Mouse (Mus musculus) olfactory bulb, adult 2 months (tissue): ENCODE measurements at regions not wholly inside any gene's neighbourhood (a gene's known extent, or its start where the extent isn't known, plus 50 kb on each side); places are given as distances from the start of the nearest gene placed in this dataset.
"Not testable (repeated sequence)": the region's sequence is repeated elsewhere in the genome, so short reads cannot be mapped to it uniquely, and the experiment has no call there.

Experiments
- H3K27ac ChIP-seq: fragments of 200-500 bp; 2 replicates; pipeline ENCODE4 v1.5.1; 2012; ENCODE audit warnings: low read depth, low read length; ENCODE audit not compliant: insufficient read depth
- H3K4me1 ChIP-seq: fragments of 200-500 bp; 2 replicates; pipeline ENCODE4 v1.6.1; 2012; ENCODE audit warnings: low read length; ENCODE audit not compliant: control insufficient read depth, insufficient read depth
- H3K4me3 ChIP-seq: fragments of 200-500 bp; 2 replicates; pipeline ENCODE4 v1.5.1; 2012; ENCODE audit warnings: mild to moderate bottlenecking, low read depth, low read length, moderate library complexity; ENCODE audit not compliant: insufficient read depth
- CTCF ChIP-seq: fragments of 200-500 bp; IDR thresholded peaks from 2 replicates; pipeline ENCODE4 v1.5.1; 2012; ENCODE audit warnings: low read depth, mild to moderate bottlenecking, low read length, moderate library complexity; ENCODE audit not compliant: insufficient read depth
- POLR2A ChIP-seq: fragments of 200-500 bp; IDR thresholded peaks from 2 replicates; pipeline ENCODE4 v1.6.1; 2012; ENCODE audit warnings: mild to moderate bottlenecking, low read depth, low read length, moderate library complexity; ENCODE audit not compliant: insufficient read depth
- WGBS: fragments of 180-500 bp; shearing (Covaris S2); methylation state at CpG from one replicate; pipeline ENCODE4 v1.1.7; 2018; 5-methylcytosine and 5-hydroxymethylcytosine counted together

DNA sequence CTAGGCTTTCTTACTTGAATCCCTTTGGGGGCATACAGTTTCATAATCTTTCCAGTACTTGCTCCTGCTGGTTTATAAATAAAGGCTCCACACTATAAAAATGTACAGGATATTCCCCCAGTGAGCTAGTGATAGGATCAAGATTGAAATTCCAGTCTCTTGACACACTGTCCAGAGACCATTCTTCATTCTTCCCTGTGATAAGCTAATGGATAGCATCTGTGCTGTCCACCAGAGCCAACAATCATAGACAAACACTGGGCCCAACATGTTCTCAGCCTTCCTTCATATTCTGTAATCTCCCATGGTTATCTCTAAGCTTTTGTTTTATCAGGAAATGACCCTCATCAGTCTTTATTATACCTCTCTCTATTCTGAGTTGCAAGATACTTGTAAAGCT lies 505.8 kb upstream of the Brinp1 start:
- no peak for TF ChIP-seq CTCF
- TF ChIP-seq POLR2A: no peak
- no peaks in the 10 kb centered on the region for H3K4me1 ChIP-seq
- no peak overlapping the region for H3K4me3 ChIP-seq
- no peak overlapping the region for H3K27ac ChIP-seq

DNA sequence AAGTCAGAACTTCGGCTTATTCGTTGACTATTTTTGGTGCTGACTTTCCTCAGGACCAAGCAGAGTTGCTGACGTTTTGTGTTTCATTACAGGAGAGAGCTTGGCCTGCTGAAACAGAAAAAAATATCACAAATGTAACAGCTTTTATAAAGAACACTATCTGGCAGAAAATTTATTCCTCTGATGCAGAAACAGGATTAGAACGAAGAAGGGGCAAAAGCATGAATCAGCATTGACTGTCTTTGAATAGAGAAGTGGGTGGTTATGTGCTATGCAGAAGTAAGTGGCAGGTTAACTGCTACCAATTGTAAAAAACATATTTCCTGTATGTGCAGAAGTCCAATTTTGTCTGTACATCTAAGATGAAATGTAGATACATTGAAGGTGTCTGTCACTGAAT lies 502.2 kb upstream of the Brinp1 start:
- no peaks in the 10 kb centered on the region for H3K4me1 ChIP-seq
- TF ChIP-seq POLR2A (no peak), CTCF (no peak)
- H3K27ac ChIP-seq: no peak overlapping the region
- WGBS: 69% methylated on average over 4 of the region's 4 CpGs
- no peak overlapping the region for H3K4me3 ChIP-seq

DNA sequence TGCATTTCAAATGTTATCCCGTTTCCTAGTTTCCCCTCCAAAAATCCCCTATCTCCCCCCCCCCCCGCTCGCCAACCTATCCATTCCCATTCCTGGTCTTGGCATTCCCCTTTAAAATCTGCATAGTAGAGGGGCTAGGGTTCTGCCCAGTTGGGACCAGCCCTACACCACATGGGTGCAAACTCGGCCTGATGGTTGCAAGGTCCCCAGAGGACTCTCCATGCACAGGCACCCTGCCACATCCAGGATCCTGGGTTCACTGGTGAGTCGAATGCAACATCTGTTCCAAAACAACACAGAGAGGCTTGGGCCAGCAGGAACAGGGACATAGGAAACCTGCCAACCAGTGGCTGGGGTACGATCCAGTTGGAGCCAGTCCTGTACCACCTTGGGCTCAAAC lies 492.0 kb upstream of the Brinp1 start:
- Histone ChIP-seq H3K4me1 (no peaks in the 10 kb centered on the region), H3K4me3 (no peak overlapping the region), H3K27ac (no peak overlapping the region)
- WGBS: 90% methylated on average over 6 of the region's 6 CpGs
- TF ChIP-seq CTCF (no peak), POLR2A (no peak)

DNA sequence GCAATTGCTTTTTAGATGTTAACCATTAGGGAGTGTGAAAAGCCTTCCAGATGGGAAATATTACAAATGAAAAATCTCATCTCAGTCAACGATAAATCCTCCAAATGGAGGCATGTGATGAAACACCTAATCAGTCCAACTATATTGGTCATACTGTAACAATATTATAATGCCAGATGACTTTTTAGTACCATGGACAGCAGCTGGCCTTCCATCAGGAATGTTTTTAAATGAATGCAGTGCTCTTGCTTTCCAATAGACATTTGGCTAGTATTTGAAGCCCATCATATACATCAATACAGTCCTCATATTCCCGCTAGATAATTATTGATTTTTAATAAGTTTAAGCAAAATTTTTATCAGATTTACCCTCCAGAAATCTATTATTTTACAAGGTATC lies 489.8 kb upstream of the Brinp1 start:
- WGBS: 93% methylated on average over 2 of the region's 2 CpGs
- Histone ChIP-seq H3K27ac (no peak overlapping the region), H3K4me3 (no peak overlapping the region), H3K4me1 (no peaks in the 10 kb centered on the region)
- TF ChIP-seq CTCF (no peak), POLR2A (no peak)

DNA sequence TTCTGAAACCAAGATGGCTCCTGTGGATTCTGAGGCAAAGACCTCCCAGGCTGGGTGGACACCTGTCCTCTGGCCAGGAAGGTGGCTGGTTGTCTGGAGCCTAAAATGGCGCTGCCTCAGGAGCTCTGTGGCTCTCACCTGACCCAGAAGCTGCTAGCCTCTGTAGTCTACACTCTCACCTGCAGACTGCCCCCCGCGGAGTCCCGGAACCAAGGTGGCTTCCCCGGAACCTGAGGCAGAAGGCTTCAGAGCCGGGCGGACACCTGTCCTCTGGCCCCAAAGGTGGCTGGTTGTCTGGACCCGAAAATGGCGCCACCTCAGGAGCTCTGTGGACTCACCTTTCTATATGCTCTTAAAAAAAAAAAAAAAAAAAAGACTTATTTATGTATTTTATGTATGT lies 481.2 kb upstream of the Brinp1 start:
- Histone ChIP-seq H3K4me1 (no peaks in the 10 kb centered on the region), H3K4me3 (no peak overlapping the region), H3K27ac (no peak overlapping the region)
- WGBS: 93% methylated on average over 9 of the region's 9 CpGs
- TF ChIP-seq POLR2A (no peak), CTCF (no peak)

DNA sequence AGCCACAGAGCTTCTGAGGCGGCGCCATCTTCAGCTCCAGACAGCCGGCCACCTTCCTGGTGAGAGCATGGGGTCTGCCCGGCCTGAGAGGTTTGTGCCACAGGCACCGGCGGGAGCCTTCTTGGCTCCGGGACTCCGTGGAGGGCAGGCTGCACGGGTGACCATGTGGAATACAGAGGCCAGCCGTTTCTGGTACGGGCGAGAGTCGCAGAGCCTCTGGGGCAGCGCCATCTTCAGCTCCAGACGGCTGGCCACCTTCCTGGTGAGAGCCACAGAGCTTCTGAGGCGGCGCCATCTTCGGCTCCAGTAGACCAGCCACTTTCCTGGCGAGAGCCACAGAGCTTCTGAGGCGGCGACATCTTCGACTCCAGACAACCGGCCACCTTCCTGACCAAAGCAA lies 456.2 kb upstream of the Brinp1 start:
- not testable (repeated sequence) for H3K27ac ChIP-seq, H3K4me1 ChIP-seq, H3K4me3 ChIP-seq
- WGBS: 96% methylated on average over 23 of the region's 23 CpGs

DNA sequence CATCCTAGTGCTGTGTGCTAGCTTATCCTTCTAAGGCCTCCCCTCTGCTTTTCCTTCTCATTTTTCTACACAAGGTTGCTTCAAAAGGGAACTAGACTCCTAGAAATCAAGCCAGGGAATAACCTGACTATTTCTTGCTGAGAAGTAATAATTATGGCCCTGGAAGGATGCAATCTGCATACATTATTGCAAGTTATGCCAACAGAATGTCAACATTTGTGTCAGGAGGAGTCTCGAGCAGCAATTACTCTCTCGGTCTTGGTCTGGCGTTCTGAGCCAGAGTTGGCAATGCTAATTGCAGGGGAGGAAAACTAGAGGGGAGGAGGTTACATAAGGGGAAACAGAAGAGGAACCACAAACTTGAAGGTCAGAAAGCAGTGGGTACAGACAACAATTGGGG lies 441.3 kb upstream of the Brinp1 start:
- TF ChIP-seq POLR2A (no peak), CTCF (no peak)
- no peak overlapping the region for H3K27ac ChIP-seq
- H3K4me3 ChIP-seq: 0 out of 2 replicates have a peak overlapping the region, but pooled peaks have one; percentile 5
- no peaks in the 10 kb centered on the region for H3K4me1 ChIP-seq
- WGBS: 27% methylated on average over 3 of the region's 3 CpGs

DNA sequence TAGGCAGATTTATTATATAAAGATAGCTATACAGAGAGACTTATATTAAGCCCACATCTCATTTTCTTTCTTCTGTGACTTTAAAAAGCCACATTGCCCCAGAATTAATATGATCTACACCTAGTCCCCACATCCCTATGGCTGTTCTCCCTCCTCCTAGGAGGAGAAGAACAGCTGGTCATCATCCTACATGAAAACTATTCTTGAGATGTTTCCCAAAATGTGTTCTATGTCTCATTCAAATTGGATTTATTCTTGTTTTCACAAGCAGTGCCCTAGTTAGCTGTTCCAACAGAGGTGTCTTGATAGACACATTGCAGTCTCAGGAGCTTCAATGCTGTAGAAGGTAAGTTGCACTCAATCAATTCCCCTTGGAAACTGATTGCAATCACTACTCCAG lies 429.1 kb upstream of the Brinp1 start:
- no peak for TF ChIP-seq POLR2A
- no peak for TF ChIP-seq CTCF
- Histone ChIP-seq H3K4me1 (no peaks in the 10 kb centered on the region), H3K27ac (no peak overlapping the region), H3K4me3 (no peak overlapping the region)

DNA sequence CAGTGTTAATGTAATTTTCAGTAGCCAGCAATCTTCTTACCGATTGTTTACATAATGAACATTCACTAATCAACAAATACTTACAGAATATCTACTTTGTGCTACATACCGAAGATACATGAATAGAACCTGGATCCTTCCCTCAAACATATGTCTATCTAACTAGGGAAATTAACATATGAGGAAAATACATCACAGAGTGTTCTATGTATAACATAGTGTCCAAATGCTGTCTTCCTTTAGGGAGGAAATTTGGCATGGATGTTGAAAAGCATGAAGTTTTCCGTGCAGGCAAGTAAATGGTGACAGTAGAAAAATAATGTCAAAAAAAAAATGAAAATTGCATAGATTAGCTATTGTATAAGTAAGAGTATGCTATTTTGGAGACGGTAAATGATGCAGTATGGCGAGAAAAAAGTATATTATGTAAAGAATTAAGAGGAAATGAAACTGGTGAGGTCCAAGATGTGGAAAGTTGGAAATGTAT lies 392.8 kb upstream of the Brinp1 start:
- Histone ChIP-seq H3K4me1 (no peaks in the 10 kb centered on the region), H3K4me3 (no peak overlapping the region), H3K27ac (no peak overlapping the region)
- TF ChIP-seq CTCF (no peak), POLR2A (no peak)
- 87% methylated on average over 5 of the region's 5 CpGs for WGBS

DNA sequence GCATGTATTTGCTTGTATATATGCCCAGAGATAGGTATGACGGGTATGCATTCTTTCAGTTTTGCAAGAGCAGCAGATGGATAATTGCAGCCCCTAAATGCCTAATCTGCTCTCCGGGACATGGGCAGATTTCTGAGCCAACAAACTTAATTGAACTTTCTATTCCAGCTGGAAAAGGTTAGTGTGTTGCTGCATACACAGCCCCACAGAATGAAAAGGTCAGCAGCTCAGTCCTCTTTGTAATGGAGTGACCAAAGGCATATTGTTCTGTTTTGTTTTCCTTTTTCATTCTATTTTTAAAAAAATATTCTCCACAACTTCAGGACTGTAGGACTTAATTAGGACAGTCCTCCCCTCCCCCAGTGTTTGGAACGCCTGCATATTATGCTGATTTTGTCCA lies 373.4 kb upstream of the Brinp1 start:
- Histone ChIP-seq H3K4me1 (no peaks in the 10 kb centered on the region), H3K27ac (no peak overlapping the region), H3K4me3 (no peak overlapping the region)
- no peak for TF ChIP-seq CTCF
- no peak for TF ChIP-seq POLR2A
- 48% methylated on average over 3 of the region's 3 CpGs for WGBS
